Mouse (Mus musculus) embryo, embryonic 10 days (tissue): ENCODE measurements around the gene Gjd2.

Source experiments
- DNase-seq: peaks from one replicate; pipeline ENCODE4 v3.0.0-alpha.2; 2015; ENCODE audit warnings: low spot score

The Gjd2 gene

DNA sequence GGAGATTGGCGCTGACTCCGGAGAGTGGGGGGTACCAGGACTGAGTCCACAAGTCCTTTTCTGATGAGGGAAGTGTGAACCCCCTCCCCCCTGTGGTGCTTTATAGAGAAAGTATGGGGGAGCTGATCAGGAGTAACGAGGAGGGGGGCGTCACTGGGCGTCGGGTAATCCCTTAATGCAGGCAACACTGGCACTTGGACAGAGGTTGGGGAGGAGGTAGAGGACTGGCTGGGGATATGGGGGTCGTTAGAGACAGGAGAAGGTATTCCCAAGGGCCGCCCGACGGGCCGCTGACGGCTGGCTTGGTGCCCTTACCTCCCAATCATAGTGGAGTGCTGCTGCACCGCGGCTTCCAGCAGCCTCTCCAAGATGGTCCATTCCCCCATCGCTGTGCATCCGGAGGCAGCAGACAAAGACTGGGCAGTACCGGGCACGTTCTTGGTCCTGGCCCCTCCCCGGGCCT, 639 bp downstream of the Gjd2 start:
- no peak for DNase-seq

DNA sequence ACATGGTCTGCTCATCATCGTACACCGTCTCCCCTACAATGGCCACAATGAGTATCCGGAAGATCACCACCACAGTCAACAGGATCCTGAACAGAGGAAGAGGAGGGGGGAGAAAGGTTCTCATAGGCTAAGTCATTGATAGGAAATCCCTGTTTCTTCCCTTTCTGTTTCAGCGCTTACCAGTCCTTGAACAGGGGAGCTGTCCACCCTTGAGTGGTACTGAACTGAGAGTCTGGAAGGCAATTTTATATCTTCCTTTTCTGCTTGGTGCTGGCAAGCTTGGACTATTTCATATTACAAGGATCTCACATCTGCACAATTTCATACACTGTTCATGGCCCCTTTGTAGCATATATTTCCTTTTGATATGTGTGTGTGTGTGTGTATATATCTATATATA, 1.6 kb downstream of the Gjd2 start:
- peak; percentile 82 for DNase-seq

DNA sequence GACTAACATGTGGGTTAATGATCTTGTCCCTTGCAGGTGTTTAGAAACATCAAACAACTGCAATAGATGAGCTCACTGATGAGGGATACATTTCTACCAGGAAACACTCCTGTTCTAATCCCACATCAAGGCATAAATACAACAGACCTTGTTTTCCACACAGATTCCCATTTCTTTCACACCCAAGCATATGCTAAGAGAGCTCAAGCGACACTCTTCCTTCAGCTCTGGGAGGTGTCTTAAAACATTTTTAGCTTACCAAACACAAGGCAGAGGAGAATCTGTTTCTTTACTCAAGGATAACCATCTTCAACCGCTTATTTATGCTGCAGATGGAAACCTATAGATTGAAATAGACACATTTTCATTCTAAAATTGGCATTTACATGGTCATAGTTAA, 5.1 kb downstream of the Gjd2 start:
- DNase-seq, result no peak

DNA sequence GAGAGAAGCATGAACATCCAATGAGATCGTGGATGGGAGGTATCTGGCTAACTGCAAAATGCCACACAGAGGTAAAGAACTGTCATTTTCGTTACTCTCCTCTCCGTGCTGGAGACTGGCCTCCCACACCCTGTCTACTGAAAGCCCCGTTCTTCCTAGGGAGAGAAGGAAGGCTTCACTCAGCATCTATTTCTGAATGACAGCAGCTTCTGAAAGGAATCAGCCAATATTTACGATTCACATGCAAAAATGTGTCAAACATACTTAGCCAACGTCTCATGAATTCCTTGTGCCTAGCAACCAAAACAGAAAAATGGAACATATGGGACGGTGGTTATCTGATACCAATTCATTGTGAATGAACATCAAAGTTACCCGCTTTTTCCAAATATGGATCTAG, 15.9 kb downstream of the Gjd2 start:
- DNase-seq, result no peak

DNA sequence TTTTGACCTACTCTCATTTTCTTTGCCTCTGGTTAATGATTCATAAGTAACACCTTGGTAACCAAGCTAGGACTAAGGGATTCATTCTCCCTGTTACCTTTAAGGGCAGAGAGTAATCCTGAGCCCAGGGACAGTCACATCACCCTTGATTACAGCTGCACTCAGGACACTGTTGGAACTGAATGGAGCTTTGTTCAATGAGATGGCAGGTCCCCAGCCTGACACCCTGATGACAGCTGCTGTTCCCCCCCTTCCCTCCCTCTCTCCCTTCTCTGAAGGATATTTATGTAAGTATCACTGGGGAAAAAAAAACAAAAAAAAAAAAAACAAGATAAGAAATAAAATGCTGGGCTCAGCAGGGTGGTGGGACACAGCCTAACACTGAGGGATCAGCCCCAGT, 16.5 kb downstream of the Gjd2 start:
- no peak for DNase-seq

DNA sequence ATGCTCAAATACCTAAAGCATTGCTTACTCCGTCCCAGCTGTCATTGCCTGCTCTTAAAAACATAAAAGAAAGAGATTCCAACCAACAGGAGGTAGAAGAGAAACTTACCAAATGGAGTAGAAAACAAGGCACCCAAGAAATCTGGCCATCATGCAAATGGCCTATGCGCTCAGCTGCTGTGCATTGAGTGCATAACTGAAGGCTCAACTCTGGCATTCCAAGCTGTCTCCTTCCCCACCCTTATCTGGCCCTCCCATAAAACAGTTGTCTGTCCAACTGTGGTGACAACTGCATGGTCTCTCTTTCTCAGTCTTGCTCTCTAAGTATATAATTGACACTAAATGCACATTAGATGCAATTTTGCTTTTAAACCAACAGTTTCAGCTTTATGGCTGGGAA, 28.5 kb downstream of the Gjd2 start:
- DNase-seq, result no peak

DNA sequence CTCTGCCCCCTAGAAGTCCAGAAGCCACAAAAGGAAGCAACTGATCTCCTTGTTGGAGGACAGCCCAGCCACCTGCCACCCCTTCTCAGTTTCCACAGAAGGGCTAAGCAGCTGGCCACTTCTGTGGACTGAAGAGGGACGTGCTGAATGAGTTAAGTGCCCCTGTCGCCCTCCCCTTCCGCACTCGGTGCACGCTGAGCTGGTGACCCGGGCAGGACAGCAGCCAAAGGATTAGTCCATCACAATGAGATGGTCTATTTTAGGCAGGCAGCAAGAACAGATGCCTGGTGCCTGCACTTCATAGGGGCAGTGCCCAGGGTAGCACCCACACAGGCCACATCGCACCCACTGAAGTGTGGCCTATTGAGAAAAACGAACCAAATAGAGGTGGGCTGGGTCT, 32.8 kb downstream of the Gjd2 start:
- DNase-seq, result peak; percentile 28

DNA sequence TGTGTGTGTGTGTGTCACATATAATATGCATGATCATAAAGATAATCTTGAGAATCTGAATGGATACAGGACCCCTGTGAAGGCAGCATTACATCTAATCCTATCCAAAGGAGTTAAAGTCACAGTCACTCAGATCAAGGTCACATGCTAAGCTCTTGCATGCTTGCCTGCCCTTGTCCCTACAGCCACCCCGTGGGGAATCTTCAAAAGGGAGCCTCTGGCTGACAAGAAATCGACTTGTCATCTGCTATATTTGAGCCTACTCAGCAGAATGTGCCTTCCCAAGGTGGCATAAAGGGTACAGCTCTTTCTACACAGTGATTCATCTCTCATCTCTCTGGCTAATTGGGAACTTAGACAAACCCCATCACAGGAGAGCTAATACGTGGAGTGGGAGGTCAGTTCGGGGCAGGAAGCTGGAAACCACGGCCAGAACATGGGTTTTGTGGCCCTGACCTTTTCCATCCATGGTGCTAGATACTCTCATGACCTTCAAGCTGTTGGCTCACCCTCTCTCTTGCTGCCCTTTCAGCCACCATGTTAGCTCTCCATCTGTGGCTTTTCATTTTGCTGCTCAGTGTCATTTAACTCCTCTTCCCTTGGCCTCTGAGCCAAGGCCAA, 35.2 kb downstream of the Gjd2 start:
- no peak for DNase-seq

DNA sequence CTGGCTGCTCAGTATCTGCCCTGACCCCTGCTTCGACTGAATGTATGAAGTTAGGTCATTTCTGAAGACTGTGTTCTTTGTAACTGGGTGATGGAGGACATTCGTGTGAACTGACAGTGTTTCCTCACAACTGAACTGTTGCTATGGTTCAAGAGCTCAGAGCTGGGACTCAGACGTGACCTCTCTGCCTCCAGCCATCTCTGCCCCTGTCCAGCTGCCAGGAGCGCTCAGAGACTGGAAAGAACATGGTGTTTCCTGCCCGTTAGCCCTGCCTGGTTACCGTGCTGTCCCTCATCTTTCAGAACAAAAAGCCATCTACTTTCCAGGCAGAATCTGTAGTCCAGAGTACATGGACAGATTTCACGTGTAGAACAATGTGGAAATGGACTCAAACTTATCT, 39.5 kb downstream of the Gjd2 start:
- DNase-seq, result no peak

DNA sequence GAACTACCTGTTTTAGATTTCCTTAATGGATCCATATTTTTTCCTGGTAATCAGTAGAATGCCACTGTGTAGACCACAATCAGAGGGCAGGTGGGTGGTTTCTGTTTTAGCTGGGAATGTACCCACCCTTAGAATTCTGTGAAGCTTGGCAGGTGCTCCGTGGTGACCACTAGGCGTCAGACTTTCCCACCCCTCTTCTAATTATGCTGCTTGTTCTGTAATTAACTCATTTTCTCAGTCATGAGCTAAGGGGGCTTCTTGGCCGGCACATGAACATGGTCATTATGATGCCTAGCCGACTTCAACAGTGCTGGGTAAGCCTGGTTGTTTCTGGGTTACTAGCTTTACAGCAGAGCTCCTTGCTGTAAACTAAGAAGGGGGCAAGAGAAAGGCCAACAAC, 47.0 kb downstream of the Gjd2 start:
- no peak for DNase-seq
